Mouse (Mus musculus): ENCODE results near the gene Mark2. TPM values are rescaled to one million over a fixed set of nuclear protein-coding genes. Genes with fewer than 3 reads are reported as not detected.

The Mark2 gene
- polyA plus RNA-seq, 1 experiment, result 35.4 TPM

GRCm38 (mm10) chr19:7310704-7311103 is 31.0 kb downstream of the Mark2 start:
- peak overlapping the region; percentile 95 for H3K27ac ChIP-seq (replicated peaks; ENCODE audit: low read depth, low read length)
- H3K4me1 ChIP-seq (ENCODE audit: control insufficient read depth, insufficient read depth, insufficient read length, low read length), result peaks cover 65% of the 10 kb centered on the region
- H3K4me3 ChIP-seq (ENCODE audit: insufficient read depth, low read depth, low read length), result no peak overlapping the region

- peaks cover 64% of the 10 kb centered on the region for H3K4me1 ChIP-seq (ENCODE audit: control insufficient read depth, insufficient read depth, insufficient read length, low read length)
- no peak overlapping the region for H3K4me3 ChIP-seq (ENCODE audit: insufficient read depth, low read depth, low read length)
Observed at GRCm38 (mm10) chr19:7309738-7310330, 31.8 kb downstream of the Mark2 start.

DNA sequence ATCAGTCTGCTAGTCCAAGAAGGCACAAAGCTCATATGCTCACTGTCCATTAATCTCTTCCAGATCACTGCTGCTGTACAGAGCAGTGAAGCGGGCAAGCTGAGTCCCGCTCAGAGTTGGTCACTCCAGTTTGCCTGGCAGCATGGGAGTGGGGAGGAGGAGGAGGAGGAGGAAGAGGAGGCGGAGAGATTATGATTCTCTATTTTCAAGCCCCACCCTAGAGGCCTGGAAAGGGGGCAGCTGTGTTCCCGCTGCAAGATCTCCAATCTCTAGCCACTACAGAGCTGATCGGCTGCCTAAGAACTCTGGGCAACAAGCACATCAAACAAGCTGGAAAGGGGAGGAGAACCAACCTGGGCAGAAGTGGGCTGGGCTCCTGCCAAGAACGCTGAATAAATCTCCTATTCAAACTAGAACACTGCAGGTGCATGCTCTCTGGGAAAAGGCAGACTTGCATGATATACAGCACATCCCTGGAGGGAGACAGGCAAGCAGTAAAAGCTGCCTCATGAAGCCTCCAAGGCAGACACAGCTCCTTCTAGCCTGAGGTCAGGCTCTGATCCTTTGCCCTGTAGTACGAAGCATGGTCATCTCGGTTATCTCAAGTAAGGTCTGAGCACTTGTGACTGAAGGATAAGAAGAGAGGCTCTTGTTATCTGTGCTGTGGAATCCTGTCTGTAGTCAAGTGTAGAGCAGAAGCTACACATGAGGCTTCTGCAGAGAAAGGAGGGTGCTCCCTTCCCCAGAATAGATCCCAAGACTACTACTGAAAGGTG is 33.5 kb downstream of the Mark2 start:
- H3K27ac ChIP-seq (replicated peaks; ENCODE audit: low read depth, low read length), result peak overlapping the region; percentile 85
- no peak overlapping the region for H3K4me3 ChIP-seq (ENCODE audit: insufficient read depth, low read depth, low read length)
- H3K4me1 ChIP-seq (ENCODE audit: control insufficient read depth, insufficient read depth, insufficient read length, low read length), result peaks cover 57% of the 10 kb centered on the region

More at GRCm38 (mm10) chr19:7309738-7310330, 31.8 kb downstream of the Mark2 start:
- H3K27ac ChIP-seq (replicated peaks; ENCODE audit: low read depth, low read length), result peak overlapping the region; percentile 95

DNA sequence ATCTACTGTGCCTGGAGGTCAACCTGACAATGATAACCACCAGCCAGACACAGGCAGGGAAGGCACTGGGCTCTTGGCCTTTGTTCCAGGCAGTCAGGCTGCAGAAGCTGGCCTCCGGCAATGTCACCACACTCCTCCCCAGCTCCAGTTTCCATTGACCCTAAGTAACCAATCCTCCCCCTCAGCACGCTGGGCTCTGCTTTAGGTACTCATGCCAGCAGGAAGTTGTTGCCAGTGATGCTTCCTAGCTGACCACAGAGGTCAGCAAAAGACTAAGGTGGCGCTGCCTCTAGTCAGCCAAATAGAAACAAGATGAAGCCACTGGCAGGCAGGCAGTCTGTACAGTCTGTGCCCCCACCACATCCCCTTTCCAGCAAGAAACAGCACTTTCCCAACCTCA is 34.7 kb downstream of the Mark2 start:
- H3K4me3 ChIP-seq (ENCODE audit: insufficient read depth, low read depth, low read length), result no peak overlapping the region
- H3K27ac ChIP-seq (replicated peaks; ENCODE audit: low read depth, low read length), result peak overlapping the region; percentile 89
- peaks cover 60% of the 10 kb centered on the region for H3K4me1 ChIP-seq (ENCODE audit: control insufficient read depth, insufficient read depth, insufficient read length, low read length)

GRCm38 (mm10) chr19:7305380-7306310 is 36.0 kb downstream of the Mark2 start:
- peak overlapping the region; percentile 89 for H3K27ac ChIP-seq (replicated peaks; ENCODE audit: low read depth, low read length)
- H3K4me3 ChIP-seq (ENCODE audit: insufficient read depth, low read depth, low read length), result no peak overlapping the region
- peaks cover 62% of the 10 kb centered on the region for H3K4me1 ChIP-seq (ENCODE audit: control insufficient read depth, insufficient read depth, insufficient read length, low read length)

- Histone ChIP-seq H3K4me3 (ENCODE audit: insufficient read depth, low read depth, low read length) (no peak overlapping the region), H3K4me1 (ENCODE audit: control insufficient read depth, insufficient read depth, insufficient read length, low read length) (peaks cover 55% of the 10 kb centered on the region), H3K27ac (replicated peaks; ENCODE audit: low read depth, low read length) (peak overlapping the region; percentile 19)
Observed at GRCm38 (mm10) chr19:7304801-7305200, 36.9 kb downstream of the Mark2 start.

GRCm38 (mm10) chr19:7303796-7304195 is 37.9 kb downstream of the Mark2 start:
- no peak overlapping the region for H3K4me3 ChIP-seq (ENCODE audit: insufficient read depth, low read depth, low read length)
- H3K27ac ChIP-seq (replicated peaks; ENCODE audit: low read depth, low read length), result peak overlapping the region; percentile 94
- H3K4me1 ChIP-seq (ENCODE audit: control insufficient read depth, insufficient read depth, insufficient read length, low read length), result peaks cover 49% of the 10 kb centered on the region

GRCm38 (mm10) chr19:7302493-7302797 is 39.2 kb downstream of the Mark2 start:
- Histone ChIP-seq H3K4me3 (ENCODE audit: insufficient read depth, low read depth, low read length) (no peak overlapping the region), H3K27ac (replicated peaks; ENCODE audit: low read depth, low read length) (peak overlapping the region; percentile 94), H3K4me1 (ENCODE audit: control insufficient read depth, insufficient read depth, insufficient read length, low read length) (peaks cover 40% of the 10 kb centered on the region)

GRCm38 (mm10) chr19:7301647-7302492 is 39.8 kb downstream of the Mark2 start:
- H3K4me1 ChIP-seq (ENCODE audit: control insufficient read depth, insufficient read depth, insufficient read length, low read length), result peaks cover 38% of the 10 kb centered on the region
- peak overlapping the region; percentile 94 for H3K27ac ChIP-seq (replicated peaks; ENCODE audit: low read depth, low read length)
- H3K4me3 ChIP-seq (ENCODE audit: insufficient read depth, low read depth, low read length), result no peak overlapping the region

- no peak overlapping the region for H3K27ac ChIP-seq (replicated peaks; ENCODE audit: low read depth, low read length)
Observed at GRCm38 (mm10) chr19:7300078-7300477, 41.6 kb downstream of the Mark2 start.

DNA sequence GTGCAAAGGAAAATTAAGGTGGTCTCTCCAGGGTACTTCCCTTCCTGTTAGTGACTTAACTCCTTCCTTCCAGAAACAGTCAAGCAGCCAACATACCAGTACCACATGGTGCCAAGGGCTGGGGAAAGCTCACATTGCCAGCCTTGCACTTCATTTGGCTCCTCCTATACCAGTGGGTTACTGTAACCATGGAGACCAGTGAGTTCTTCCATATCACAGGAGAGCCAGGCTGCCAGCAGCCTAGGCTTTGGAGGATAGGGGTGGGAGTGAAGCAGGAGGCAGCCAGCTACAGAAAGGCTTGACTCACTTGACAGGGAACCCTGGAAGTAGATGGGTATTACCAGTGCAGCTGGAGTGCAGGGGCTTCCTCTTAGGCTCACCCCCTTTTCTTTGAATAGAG is 42.6 kb downstream of the Mark2 start:
- no peak overlapping the region for H3K4me3 ChIP-seq (ENCODE audit: insufficient read depth, low read depth, low read length)
- H3K4me1 ChIP-seq (ENCODE audit: control insufficient read depth, insufficient read depth, insufficient read length, low read length), result peaks cover 48% of the 10 kb centered on the region

More at GRCm38 (mm10) chr19:7300078-7300477, 41.6 kb downstream of the Mark2 start:
- Histone ChIP-seq H3K4me3 (ENCODE audit: insufficient read depth, low read depth, low read length) (no peak overlapping the region), H3K4me1 (ENCODE audit: control insufficient read depth, insufficient read depth, insufficient read length, low read length) (peaks cover 38% of the 10 kb centered on the region)

GRCm38 (mm10) chr19:7295959-7296358 is 45.7 kb downstream of the Mark2 start:
- Histone ChIP-seq H3K27ac (replicated peaks; ENCODE audit: low read depth, low read length) (peak overlapping the region; percentile 15; the same call in 1 of the 2 replicates), H3K4me3 (ENCODE audit: insufficient read depth, low read depth, low read length) (no peak overlapping the region), H3K4me1 (ENCODE audit: control insufficient read depth, insufficient read depth, insufficient read length, low read length) (peaks cover 44% of the 10 kb centered on the region)

More for the DNA sequence above, 42.6 kb downstream of the Mark2 start:
- H3K27ac ChIP-seq (replicated peaks; ENCODE audit: low read depth, low read length), result no peak overlapping the region; the same call in 1 of the 2 replicates

- Histone ChIP-seq H3K4me3 (ENCODE audit: insufficient read depth, low read depth, low read length) (peak overlapping the region; percentile 27), H3K4me1 (ENCODE audit: control insufficient read depth, insufficient read depth, insufficient read length, low read length) (peaks cover 43% of the 10 kb centered on the region), H3K27ac (replicated peaks; ENCODE audit: low read depth, low read length) (peak overlapping the region; percentile 72)
Observed at GRCm38 (mm10) chr19:7295071-7295658, 46.5 kb downstream of the Mark2 start.

Measured in brown adipose tissue, adult 24 weeks (tissue).